Mouse (Mus musculus): Measurements from ENCODE around the gene Pygl.

Pygl gene

DNA sequence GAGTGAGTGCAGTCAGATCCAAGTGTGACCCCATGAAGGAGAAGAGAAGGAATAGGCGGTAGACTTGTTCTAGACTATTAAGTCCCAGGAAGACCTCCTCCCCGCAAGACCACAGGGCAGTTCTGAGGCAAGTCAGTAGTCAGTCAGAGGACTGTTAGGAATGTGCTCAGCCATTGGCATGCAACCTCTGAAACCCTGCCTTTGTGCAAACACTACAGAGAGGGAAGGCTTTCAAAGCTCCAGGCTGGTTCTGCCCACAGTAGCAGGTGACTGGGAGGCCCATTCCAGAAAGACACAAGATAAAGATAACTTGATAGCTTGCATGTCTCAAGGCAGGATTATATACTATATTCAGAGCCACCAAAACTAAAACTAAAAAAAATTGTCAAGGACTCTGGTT, at the start of gene Pygl:
Gene Pygl, minus strand, starts transcription at position 195 of the 400 bp plus-strand sequence.
- no peak for DNase-seq (ENCODE audit: low spot score)

DNA sequence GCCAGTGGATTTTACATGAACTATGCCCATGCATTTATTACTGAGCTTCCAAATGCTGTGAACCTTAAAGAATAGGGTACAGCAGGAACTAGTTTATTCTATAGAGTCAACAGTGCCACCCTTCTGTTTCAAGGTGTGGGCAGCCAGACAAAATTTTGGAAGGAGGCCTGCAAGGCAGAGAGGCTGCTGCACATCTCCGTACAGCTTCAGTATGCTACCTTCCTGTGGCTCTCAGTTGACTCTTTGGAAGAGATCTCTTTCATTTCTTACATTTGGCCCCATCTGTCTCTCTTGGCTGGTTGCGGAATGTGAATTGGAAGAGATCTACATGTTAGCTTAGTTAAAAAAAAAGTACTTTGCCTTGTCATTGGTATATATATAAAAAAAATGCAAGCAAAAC, 49.6 kb upstream of the Pygl start:
- no peak for DNase-seq (ENCODE audit: low spot score)

DNA sequence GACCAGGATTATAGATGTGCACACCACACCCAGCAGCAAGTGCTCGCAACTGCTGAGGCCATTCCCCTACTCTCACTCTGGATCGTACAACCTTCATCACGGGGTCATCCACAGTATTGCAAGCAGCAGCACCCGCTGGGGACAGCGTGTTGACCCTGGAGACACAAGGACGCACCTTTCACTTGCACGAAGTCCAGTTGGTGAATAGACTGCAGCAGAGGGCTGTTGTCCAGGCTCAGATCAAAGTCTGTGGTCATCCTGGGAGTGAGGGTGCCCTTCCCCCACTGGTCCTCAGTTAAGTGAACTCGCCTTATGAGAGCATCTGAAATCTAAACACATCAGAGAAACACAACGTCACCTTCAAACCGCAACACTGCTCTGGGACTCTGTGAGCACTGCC, 49.1 kb upstream of the Pygl start:
- DNase-seq (ENCODE audit: low spot score) = no peak

DNA sequence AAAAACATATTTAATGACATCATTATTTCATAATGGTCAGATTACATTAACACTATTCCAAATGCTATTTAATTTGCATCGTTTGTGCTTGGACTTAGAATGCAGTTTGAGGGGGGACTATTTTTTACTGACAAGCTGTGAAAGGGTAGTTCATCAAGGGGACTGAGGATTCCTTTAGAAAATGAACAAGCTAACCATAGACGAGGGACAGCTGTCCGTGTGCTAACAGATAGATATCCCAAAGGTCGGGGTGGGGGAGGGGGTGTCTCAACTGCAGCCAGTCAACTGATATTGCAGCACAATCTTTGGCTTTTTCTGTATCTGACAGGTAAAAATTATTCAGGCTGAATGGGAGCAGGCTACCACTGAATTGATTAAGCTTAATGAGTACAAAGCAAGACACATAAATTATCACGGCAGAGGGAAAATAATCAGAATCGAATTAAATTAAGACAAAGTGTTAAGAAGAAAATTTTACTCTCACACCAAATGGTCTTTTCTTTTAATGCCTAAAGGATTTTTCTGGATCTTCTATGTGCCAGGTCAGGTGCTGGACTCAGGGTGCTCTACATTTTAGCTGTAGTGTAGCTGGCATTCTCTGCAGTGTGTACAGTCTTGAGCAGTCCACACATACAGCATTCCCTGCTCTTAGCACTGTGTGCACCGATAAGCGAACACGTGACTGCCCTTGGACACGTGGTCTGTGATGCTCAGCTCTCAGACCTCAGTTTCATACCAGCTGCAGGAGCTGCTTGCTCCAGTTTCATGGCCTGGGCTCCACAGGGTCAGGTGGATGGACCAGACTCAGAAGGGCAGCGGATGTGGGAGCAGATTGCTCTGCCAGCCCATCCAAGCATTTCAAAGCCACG, 46.0 kb upstream of the Pygl start:
- DNase-seq (ENCODE audit: low spot score) = no peak

DNA sequence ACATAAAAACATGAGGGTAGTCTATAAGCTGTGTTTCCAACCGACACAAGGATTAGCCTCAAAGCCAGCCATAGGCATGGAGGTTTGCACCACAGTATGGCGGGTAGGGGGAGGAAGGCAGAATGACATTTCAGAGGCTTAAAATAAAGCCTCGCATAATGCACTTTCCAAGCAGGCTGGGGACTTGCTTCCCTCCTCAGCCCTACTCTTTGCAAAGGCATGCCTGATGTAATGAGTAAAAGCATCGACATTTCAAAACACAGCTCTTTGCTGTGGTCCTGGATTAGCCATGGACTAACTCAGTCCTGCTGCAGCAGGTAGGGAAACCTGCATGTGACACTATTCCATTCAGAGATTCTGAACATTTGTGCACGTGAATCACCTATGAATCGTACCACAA, 38.4 kb upstream of the Pygl start:
- no peak for DNase-seq (ENCODE audit: low spot score)

DNA sequence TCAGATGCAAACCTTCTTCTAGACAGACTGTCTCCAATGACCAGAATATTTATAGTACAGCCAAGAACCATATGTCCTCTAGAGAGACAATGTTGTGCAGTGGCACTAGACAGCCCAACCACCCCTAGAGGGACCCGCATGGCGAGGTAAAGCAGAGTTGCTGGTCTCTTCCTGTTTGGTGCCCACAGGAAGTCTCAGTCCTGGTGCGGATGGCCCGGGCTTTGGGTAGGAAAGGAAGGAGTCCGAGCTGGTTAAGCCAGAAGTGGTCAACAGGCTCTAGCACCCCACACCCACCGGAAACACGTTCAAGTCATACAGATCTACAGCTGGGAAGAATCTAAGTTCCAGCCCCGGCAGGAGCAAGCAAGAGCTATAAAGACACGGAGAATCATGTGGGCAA, 36.0 kb upstream of the Pygl start:
- DNase-seq (ENCODE audit: low spot score) = no peak

DNA sequence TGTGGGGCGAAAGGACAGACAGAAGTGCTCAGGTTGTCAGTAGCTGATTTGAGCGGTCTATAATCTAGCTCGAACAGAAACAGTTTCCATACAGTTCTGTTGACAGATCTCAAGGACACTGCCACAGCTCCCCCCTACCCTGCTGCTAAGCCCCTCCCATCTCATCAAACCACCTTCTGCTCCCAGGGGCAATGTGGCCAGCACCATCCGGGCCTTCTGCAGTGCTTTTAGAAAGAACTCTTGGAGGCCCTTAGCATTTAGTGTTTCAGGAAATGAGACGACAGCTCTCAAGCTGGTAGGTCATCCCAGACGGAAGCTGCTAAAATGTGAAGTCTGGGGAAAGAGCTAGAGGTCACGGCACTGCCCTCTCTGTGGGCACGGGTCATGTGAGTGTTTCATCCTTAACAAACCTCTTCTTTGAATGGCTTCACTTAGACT, 35.2 kb upstream of the Pygl start:
- DNase-seq (ENCODE audit: low spot score) = no peak

DNA sequence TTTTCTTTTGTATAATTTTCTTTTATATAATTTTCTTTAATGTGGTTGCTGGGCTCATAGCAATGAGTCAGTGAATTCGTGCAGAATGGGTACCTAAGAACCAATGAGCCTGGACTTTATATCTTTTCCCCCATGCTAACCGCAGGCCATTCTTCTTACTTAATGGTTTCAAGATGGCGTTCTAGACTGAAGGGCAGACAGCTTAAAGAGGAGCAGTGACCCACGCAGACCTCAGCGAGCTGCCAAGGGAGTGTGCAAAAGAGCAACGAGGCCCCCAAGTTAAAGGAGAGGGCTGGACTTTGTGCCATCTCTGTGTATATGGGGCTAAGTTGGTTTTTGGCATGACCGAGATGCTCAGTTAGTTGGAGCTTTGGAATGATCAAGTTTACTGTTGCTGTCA, 32.4 kb upstream of the Pygl start:
- DNase-seq (ENCODE audit: low spot score) = no peak

DNA sequence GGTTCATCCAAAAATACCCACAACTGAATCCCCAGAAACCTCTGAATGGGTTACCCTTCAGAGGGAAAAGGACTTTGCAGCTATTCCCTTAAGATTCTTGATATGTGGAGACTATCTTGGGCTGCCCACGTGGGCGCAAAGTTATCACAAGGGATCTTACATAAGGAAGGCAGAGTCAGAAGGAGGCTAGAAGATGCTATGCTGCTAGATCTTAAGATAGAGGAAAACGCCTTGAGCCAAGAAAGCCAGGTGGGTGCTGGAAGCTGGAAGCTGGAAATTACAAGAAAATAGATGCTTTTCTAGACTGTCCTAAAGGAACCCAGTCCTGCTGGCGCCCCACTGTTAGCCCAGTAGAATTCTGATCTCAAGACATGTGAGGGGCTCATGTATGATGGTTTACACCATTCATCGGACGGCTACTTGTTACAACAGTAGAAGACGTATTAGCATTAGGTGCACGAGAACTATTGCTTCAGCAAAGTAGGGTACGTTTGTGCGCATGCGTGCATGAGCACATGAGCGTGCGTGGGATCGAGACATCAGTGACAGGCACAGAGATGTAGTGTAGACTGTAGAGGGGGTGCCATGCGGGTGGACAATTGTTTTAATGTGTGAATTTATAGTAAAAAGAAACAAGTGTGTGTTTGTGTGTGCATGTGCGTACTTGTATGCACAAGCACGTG, 31.1 kb upstream of the Pygl start:
- no peak for DNase-seq (ENCODE audit: low spot score)

DNA sequence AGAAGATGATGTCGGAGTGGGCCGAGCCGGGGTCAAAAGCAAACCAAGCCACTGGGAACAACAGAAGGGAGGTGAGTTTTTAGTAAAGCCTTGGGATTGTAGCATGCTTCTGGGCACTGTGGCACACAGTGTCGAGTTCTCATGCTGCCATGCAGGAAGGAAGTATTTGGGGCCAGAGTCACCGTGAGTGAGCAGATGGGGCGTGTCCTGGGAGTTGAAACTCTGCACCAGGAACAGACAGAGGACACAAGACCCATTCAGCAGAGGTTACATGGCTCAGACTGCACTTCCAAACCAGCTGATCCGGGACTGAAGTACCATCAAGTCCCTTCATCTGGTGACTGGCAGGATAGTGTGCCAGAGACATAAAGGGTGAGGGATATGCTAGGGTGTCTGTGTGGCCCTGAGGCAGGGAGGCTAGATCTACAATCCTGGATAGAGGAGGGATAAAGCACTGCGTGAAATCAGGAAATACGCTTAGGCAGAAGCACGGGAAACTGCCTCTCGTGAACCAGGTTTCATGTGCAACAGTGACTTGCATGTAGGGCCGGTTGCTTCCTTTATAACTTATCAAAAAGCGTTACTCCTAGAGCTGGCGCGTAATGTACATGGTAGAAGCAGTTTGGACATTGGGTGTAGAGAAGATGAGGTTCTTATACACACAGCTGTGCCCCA, 20.1 kb upstream of the Pygl start:
- no peak for DNase-seq (ENCODE audit: low spot score)

DNA sequence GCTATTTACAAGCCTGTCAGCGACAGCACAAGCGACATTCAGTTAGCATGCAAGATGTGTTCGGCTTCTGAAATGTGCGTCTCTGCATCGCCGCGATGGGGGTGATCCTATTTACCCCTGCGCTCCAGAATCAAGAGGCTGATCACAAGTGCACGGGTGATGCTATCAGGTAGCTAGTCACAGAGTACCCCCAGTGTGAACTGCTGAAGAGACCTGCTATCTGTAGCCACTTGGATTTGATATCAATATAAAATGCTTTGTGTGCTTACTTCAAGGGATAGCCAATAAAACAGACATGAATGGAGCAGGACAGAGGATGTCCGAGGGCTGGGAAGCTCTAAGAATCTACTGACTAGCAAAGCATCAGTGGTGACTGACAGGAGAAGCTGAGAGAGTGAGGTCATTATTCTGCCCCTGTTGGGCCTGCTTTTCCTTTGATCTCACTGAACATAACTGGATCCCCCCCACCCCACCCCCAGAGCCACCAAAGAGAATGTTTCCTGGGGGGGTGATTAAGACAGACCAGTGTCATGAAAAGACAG, 18.4 kb upstream of the Pygl start:
- no peak for DNase-seq (ENCODE audit: low spot score)

DNA sequence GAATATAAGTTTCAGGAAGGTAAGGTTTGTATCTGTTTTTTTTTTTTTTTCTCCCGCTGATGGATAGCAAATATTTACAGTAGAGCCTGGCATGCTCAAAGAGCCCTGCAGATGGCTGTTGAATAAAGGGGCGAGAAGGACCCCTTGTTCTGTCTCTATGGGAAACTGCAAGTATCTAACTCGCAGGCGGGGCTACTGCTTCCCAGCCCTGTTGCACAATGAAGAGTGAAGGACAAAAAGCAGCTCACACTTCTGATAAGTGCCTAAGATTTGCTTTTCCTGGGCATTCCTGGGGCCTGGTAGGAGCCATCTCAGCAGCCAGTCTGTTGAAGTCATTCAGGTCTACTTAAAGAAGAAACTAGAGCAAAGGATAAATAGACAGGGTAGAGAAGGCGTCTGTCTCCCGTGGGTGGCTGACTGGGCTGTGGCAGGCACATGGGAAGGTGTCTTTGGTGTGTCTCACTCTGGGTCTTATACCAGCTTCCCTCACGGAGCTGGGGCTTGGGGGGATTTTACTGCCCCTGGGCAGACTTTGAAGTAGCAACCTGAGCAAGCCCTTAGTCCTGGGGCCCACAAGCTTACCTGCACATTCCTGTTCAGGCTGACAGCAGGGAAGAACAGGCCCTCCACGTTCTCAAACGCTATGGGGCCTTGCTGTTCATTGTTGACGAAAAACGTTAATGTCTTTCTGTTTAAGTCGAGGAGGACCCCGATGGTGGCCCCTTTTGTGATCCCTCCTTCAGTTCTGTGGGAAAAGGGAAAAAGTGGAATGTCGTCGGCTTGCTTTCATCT, 16.6 kb upstream of the Pygl start:
- no peak for DNase-seq (ENCODE audit: low spot score)

DNA sequence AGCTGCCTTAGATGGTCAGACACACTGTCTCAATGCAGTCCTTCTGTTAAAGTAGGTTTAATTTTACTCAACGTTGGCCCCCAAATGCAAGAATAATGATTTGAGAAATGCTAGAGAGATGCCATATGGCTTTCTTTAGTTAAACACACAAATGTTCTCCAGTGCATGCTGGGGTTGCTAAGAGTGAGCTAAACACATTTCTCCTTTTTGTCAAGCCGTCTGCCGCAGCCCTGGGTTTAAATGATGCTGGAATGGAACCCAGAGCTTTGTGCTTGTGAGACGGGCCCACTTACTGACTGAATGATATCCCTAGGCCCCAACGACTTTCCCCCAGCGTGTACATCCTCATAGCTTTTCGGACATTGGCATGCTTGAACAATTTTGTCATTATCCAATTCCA, 11.3 kb upstream of the Pygl start:
- DNase-seq (ENCODE audit: low spot score) = no peak

DNA sequence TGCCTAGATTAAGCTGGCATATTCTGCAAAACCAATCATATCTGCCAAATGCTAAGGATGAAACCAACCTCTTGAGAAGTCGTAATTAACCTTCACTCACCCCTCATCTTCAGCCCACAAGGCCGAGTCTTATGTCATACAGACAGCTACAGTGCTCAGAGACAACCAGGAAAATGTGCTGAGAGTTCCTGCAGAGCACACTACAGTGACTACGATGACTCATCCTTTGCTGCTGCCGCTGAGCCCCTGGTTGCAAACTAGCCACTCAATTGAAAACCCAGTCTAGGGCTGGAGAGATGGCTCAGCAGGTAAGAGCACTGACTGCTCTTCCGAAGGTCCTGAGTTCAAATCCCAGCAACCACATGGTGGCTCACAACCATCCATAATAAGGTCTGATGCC, 8.5 kb upstream of the Pygl start:
- DNase-seq (ENCODE audit: low spot score) = no peak

DNA sequence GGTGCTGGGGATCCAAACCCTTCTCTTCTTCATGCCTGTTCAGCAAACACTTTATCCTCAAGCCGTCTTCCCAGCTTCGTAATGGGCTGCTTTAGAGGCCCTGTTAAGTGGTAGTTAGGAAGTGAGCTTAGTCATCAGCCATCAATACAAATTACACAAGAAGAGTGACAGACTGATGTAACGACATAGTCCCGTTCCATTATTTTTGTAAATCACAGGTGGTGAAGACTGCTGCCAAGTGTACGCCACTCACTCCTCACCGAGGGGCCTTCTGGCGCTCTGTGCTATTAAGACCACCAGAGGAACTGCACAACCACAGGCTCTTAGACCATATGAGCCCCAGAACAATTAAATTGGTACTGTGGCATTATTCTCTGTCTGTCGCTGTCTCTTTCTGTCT, 7.3 kb upstream of the Pygl start:
- DNase-seq (ENCODE audit: low spot score) = no peak

DNA sequence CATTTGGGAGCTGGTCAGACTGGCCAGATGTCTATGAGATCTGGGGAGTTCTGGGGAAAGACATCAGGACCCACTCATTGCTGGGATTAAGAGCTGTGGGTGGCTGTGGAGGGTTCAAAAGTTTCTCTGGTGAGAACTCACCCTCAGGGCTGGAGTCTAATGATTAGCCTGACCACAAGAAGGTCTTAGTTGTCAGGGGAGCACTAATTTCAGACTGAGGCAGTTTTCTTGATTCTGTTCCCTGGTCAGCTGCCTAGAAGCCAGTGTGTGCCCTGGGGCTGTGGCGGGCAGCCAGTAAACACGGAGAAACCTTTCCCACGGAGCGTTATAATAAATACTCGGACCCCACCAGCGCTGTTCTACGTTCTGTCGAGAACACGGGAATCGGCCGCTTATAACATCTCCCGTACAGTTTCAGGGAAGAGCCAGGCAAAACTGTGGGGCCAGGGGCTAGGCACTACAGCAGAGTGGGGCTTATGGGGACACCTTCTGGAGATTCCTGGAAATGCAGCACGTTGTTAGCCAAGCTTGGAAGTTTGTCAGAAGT, 3.7 kb upstream of the Pygl start:
- peak; percentile 64 for DNase-seq (ENCODE audit: low spot score)

DNA sequence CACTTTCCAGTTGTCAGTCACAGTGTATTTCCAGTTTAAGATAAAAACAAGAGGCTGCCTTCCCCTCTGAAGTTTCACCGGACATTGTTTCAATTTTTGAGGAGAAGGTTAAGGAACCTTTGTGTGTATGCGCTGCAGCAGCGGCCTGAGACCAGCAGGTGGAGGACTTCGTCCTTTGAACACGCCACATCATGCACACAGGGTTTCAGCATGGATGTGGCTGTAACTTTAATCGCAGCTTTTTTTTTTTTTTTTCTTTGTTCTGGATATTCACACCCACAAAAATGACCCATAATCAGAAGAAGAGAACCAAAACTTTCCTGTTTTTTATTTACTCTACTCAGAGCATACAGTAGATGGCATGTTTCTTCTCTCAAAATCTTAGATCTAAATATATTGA, 3.1 kb upstream of the Pygl start:
- peak; percentile 7 for DNase-seq (ENCODE audit: low spot score)

DNA sequence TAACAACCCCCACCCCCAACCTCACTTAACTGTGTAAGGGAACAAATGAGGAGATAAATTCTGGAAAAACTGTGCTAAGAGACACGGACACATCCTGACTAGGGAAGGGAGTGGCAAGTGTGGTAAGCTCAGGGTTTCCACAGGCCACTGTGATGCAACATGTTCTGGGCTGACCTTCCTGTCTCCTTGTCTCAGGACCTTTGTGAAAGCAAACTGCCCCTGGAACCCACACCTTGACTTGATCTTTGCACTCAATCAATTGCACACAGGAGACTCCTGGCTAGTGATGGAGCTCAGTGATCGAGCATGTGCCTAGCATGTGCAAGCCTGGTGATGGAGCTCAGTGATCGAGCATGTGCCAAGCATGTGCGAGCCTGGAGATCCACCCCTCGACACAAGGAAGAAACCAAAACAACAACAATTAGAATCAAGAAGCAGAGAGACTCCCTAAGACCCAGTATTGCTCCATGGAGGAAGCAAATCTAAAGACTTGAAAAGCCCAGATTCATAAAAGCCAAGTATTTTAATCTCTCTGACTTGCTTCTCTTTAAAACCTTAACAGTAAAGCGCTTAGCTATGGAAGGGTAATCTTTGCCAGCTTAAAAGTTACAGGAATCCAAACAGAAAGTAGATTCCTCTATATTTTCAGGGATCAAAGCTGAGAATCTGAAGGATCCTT, 2.5 kb upstream of the Pygl start:
- DNase-seq (ENCODE audit: low spot score) = no peak

DNA sequence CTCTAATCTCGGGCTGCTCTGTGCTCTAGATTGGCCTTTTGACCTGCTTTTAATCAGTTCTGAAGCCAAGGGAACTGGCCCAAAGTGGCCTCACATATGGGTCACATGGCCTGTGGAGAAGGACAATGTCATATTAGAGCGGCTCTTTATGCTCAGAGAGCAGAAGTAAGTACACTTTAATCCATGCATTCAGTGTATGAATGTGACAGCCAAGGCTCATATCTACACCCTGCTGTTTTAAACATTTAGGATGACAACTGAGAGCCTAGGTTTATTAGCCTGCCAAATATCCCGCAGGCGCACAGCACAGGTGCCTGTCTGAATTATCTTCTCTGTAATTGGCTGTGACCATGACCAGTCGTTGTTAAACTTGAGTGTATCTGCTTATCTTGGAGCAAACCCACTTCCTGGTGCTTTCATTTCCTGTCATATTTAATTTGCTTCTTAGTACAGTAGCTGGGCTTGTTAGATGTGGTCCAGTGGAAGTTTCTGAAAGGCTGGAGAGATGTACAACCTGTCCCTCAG, 794 bp upstream of the Pygl start:
- DNase-seq (ENCODE audit: low spot score) = no peak

DNA sequence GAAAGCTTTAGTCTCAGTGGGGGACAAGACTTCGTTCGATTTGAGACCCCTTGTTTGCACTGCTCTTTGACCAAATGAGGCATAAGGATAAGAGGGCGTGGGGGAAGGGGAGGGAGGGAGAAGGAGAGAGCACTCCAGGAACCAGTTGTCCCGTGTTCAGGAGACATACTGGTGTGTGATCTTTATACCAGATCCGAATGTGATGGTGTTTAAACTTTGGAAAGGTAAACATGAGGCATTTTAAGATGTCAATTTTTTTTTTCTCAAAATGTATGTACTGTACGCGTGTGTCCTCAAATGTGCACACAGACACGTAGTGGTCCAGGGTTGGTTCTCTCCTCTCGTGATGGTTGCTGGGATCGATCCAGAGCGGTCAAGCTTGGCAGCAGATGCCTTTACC, 3.1 kb downstream of the Pygl start:
- no peak for DNase-seq (ENCODE audit: low spot score)

Measured in urinary bladder, postnatal 25 days (tissue).